22 mouse cellular contexts compared by ENCODE assay signal in genomic region chr16:21791779-21792178, GRCm38 (mm10). TPM values are rescaled to one million over a fixed set of nuclear protein-coding genes. Genes with fewer than 3 reads are reported as not detected.
DNase-seq lines count a peak whose midpoint lies in the region; ATAC-seq and TF ChIP-seq lines count a peak whose summit lies in the region.
"Had no signal": no experiment of that assay in that cellular context is flagged by ENCODE, and none has a peak within 500 bp of the region (broad histone marks: within the 10 kb centered on the region; RNA-seq: fewer than 3 reads in every experiment).

No protein-coding gene starts in this region.

- no peaks in the 10 kb centered on the region for H3K9me3 ChIP-seq in G1E (replicated peaks)
- no peaks in the 10 kb centered on the region for H3K9me3 ChIP-seq in erythroblast, embryonic 14.5 days (ENCODE audit: control insufficient read depth, low read length)
- no peaks in the 10 kb centered on the region for H3K9me3 ChIP-seq in liver, embryonic 16.5 days (replicated peaks; ENCODE audit: control insufficient read depth, low read length)
- H3K9me3 ChIP-seq in lung, postnatal 0 days (ENCODE audit: low read length): no peaks in the 10 kb centered on the region

- H3K36me3 ChIP-seq in G1E (replicated peaks): peaks cover 2% of the 10 kb centered on the region
- peaks cover 4% of the 10 kb centered on the region for H3K36me3 ChIP-seq in erythroblast, embryonic 14.5 days (ENCODE audit: control insufficient read depth)
- no peaks in the 10 kb centered on the region for H3K36me3 ChIP-seq in liver, embryonic 16.5 days (ENCODE audit: control insufficient read depth, insufficient read depth)
- H3K36me3 ChIP-seq in lung, postnatal 0 days (ENCODE audit: insufficient read depth, low read length): no peaks in the 10 kb centered on the region

- peaks cover 51% of the 10 kb centered on the region for H3K4me1 ChIP-seq in G1E (ENCODE audit: insufficient read depth, low read depth, low read length)
- H3K4me1 ChIP-seq in erythroblast, embryonic 14.5 days (ENCODE audit: control insufficient read depth): peaks cover 76% of the 10 kb centered on the region
- peaks cover 35% of the 10 kb centered on the region for H3K4me1 ChIP-seq in liver, embryonic 16.5 days (ENCODE audit: control insufficient read depth, low read depth, low read length)
- H3K4me1 ChIP-seq in lung, postnatal 0 days (ENCODE audit: insufficient read depth, low read depth, low read length): peaks cover 3% of the 10 kb centered on the region; the same call in 1 of the 2 replicates

- no peak for TF ChIP-seq CTCF in G1E (IDR thresholded peaks at IDR 0.05; ENCODE audit: low read depth, low read length)
- TF ChIP-seq CTCF in lung, postnatal 0 days (IDR thresholded peaks at IDR 0.05): no peak

- no peak overlapping the region for H3K9ac ChIP-seq in liver, embryonic 16.5 days (ENCODE audit: low read depth, low read length)
- no peak overlapping the region for H3K9ac ChIP-seq in lung, postnatal 0 days (replicated peaks; ENCODE audit: low read depth)

- TF ChIP-seq EP300 in lung, postnatal 0 days (IDR thresholded peaks at IDR 0.05): no peak

- H3K27me3 ChIP-seq in G1E (ENCODE audit: insufficient read depth, low read length): no peaks in the 10 kb centered on the region
- H3K27me3 ChIP-seq in erythroblast, embryonic 14.5 days (ENCODE audit: control insufficient read depth): no peaks in the 10 kb centered on the region
- no peaks in the 10 kb centered on the region for H3K27me3 ChIP-seq in liver, embryonic 16.5 days (ENCODE audit: control insufficient read depth, insufficient read depth, low read depth, low read length)
- H3K27me3 ChIP-seq in lung, postnatal 0 days (replicated peaks; ENCODE audit: insufficient read depth, low read length): no peaks in the 10 kb centered on the region
- H3K27me3 ChIP-seq: Patski had no signal

- ATAC-seq in G1E (ENCODE audit: extremely low read depth, insufficient number of reproducible peaks, low FRiP score, poor library complexity, severe bottlenecking): peak; percentile 76
- ATAC-seq in liver, embryonic 16.5 days (ENCODE audit: low read depth): peak; percentile 47
- ATAC-seq in lung, postnatal 0 days: no peak
- ATAC-seq: activated CD4-positive, CD25-positive, alpha-beta regulatory T cell, adult 4 months; forebrain, embryonic 14.5 days; hindbrain, postnatal 0 days; Patski had no signal

- no peak overlapping the region; the same call in 1 of the 2 replicates for H3K4me3 ChIP-seq in G1E (ENCODE audit: low read depth, low read length)
- H3K4me3 ChIP-seq in erythroblast, embryonic 14.5 days (replicated peaks): peak overlapping the region; percentile 15
- no peak overlapping the region for H3K4me3 ChIP-seq in liver, embryonic 16.5 days (ENCODE audit: low read depth, low read length)
- no peak overlapping the region for H3K4me3 ChIP-seq in lung, postnatal 0 days (ENCODE audit: low read depth, low read length)

- DNase-seq in A20 (ENCODE audit: low read depth, low spot score) (peak; percentile 85), G1E (ENCODE audit: low spot score) (peak; percentile 59)
- DNase-seq in lung, postnatal 0 days (ENCODE audit: low spot score): no peak
- DNase-seq in Muller cell, postnatal 12 days (ENCODE audit: inconsistent ontology term): no peak
- no peak for DNase-seq in frontal cortex, postnatal 10 days (ENCODE audit: low spot score in 2 of 2)
- DNase-seq in adrenal gland, postnatal 36 days: no peak
- DNase-seq: adrenal gland, postnatal 25 days; cerebellum, postnatal 14 days; kidney, adult 9 months; left cerebral cortex, postnatal 4 days; lung, adult 2 months; right cerebral cortex, postnatal 25 days; thymus, postnatal 36 days had no signal

- 19% methylated on average over 3 of the region's 3 CpGs for WGBS in liver, embryonic 16.5 days (ENCODE audit: insufficient replicate concordance)
- 47% methylated on average over 3 of the region's 3 CpGs for WGBS in lung, postnatal 0 days

- peak overlapping the region; percentile 90 for H3K27ac ChIP-seq in liver, embryonic 16.5 days (ENCODE audit: low read length)
- H3K27ac ChIP-seq in lung, postnatal 0 days (ENCODE audit: low read length): no peak overlapping the region
- H3K27ac ChIP-seq: hindbrain, postnatal 0 days; macrophage had no signal

- H3K4me2 ChIP-seq in liver, embryonic 16.5 days (ENCODE audit: low read depth, low read length): peak overlapping the region; percentile 19
- no peak overlapping the region for H3K4me2 ChIP-seq in lung, postnatal 0 days (replicated peaks; ENCODE audit: low read depth, low read length)

RNA-seq across cellular contexts. Expression of gene Map3k13, which starts 2.4 kb away (rescaled TPM):
- 0.45 and 0.68 TPM in 2 replicates for total RNA-seq in G1E (2014; fragmentation: Nextera tagmentation)
- 0.12 and 0.16 TPM in 2 replicates for total RNA-seq in G1E (2017)
- 0.01 TPM in 2 replicates for polyA plus RNA-seq in G1E (2012)
- 0.01 TPM in 2 replicates for polyA plus RNA-seq in erythroblast, embryonic 14.5 days (2012)
- 0.68 and 0.72 TPM in 2 replicates for polyA plus RNA-seq in liver, embryonic 16.5 days (2015; fragmentation: Nextera tagmentation; extraction: Ambion mirVana)
- 0.37 TPM in 2 replicates for polyA plus RNA-seq in lung, postnatal 0 days (2015; fragmentation: Nextera tagmentation; extraction: Ambion mirVana)
- total RNA-seq in adrenal gland, postnatal 36 days (2021): 1 to 10 TPM in 1 of 2 experiments, under 1 TPM in 1; 0.82 to 1.1 TPM
- total RNA-seq: granulocyte monocyte progenitor cell, adult 5-6 weeks; hematopoietic stem cell, adult 5-6 weeks had no signal

RNA-seq across cellular contexts. Expression of gene Ehhadh, which starts 4.2 kb away (rescaled TPM):
- total RNA-seq in G1E (2014; fragmentation: Nextera tagmentation): not detected in 2 replicates
- 0.11 TPM in 1 of 2 replicates, not detected in the other for total RNA-seq in G1E (2017)
- polyA plus RNA-seq in G1E (2012): 0.01 TPM in 1 of 2 replicates, not detected in the other
- polyA plus RNA-seq in erythroblast, embryonic 14.5 days (2012): 0.05 and 0.13 TPM in 2 replicates
- polyA plus RNA-seq in liver, embryonic 16.5 days (2015; fragmentation: Nextera tagmentation; extraction: Ambion mirVana): 12.5 and 14.6 TPM in 2 replicates
- 2.0 and 2.5 TPM in 2 replicates for polyA plus RNA-seq in lung, postnatal 0 days (2015; fragmentation: Nextera tagmentation; extraction: Ambion mirVana)
- total RNA-seq in adrenal gland, postnatal 36 days (2021): 10 to 100 TPM; 35.8 to 59.4 TPM

Comparison
In these comparisons a context has a peak if more than half of its experiments do, and no peak if none do; other contexts are left out.
1. DNase-seq: peak in A20 (single experiment) and G1E (single experiment); none in lung, postnatal 0 days (single experiment), Muller cell, postnatal 12 days (single experiment), frontal cortex, postnatal 10 days (0 of 2) and adrenal gland, postnatal 36 days (0 of 2).